Comparison of ENCODE assay signal across 9 mouse cellular contexts in the genomic region with DNA sequence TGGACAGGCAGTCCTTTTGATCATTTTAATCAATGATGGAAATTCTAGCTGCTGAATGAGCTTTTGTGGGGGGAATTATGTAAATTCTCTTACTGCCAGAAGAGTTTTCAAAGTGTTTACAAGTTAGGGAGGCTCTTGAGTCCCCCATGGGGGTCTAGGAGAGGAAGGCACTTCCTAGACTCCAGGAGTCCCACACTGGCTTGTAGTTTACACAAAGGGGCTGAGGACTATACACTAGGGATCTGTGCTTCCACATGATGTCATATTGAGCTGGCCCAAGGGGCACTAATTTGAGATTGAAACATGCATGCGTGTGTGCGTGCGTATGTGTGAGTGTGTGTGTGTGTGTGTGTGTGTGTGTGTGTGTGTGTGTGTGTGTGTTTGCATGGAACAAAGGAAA. TPM values are rescaled to one million over a fixed set of nuclear protein-coding genes. Genes with fewer than 3 reads are reported as not detected.
DNase-seq lines count a peak whose midpoint lies in the region; ATAC-seq and TF ChIP-seq lines count a peak whose summit lies in the region.
"Had no signal": no experiment of that assay in that cellular context is flagged by ENCODE, and none has a peak within 500 bp of the region (broad histone marks: within the 10 kb centered on the region; RNA-seq: fewer than 3 reads in every experiment).

No protein-coding gene starts in this region.

- TF ChIP-seq POLR2A in cerebellum, adult 2 months (IDR thresholded peaks at IDR 0.05; ENCODE audit: borderline replicate concordance, insufficient read depth, low read length): no peak

- no peaks in the 10 kb centered on the region for H3K27me3 ChIP-seq in cerebellum, adult 2 months (ENCODE audit: control insufficient read depth, insufficient read depth, low read length)
- no peaks in the 10 kb centered on the region for H3K27me3 ChIP-seq in lung, postnatal 0 days (replicated peaks; ENCODE audit: insufficient read depth, low read length)
- H3K27me3 ChIP-seq in liver, embryonic 12.5 days (replicated peaks): no peaks in the 10 kb centered on the region
- no peaks in the 10 kb centered on the region for H3K27me3 ChIP-seq in stomach, postnatal 0 days (ENCODE audit: control insufficient read depth, insufficient read depth, low read length)

- H3K4me1 ChIP-seq in cerebellum, adult 2 months (ENCODE audit: control insufficient read depth, insufficient read depth, low read length): no peaks in the 10 kb centered on the region
- no peaks in the 10 kb centered on the region; the same call in 1 of the 2 replicates for H3K4me1 ChIP-seq in lung, postnatal 0 days (ENCODE audit: insufficient read depth, low read depth, low read length)
- peaks cover 20% of the 10 kb centered on the region for H3K4me1 ChIP-seq in liver, embryonic 12.5 days
- no peaks in the 10 kb centered on the region for H3K4me1 ChIP-seq in stomach, postnatal 0 days (replicated peaks; ENCODE audit: control insufficient read depth, insufficient read depth)

- H3K27ac ChIP-seq in cerebellum, adult 2 months (ENCODE audit: insufficient read depth, low read length): no peak overlapping the region
- H3K27ac ChIP-seq in lung, postnatal 0 days (ENCODE audit: low read length): peak overlapping the region; percentile 85
- H3K27ac ChIP-seq in liver, embryonic 12.5 days: no peak overlapping the region; the same call in 1 of the 2 replicates
- H3K27ac ChIP-seq in stomach, postnatal 0 days (replicated peaks): peak overlapping the region; percentile 83

- no peak for DNase-seq in cerebellum, adult 2 months
- DNase-seq in cerebellum, postnatal 36 days: no peak
- no peak for DNase-seq in lung, postnatal 0 days (ENCODE audit: low spot score)
- DNase-seq in lung, postnatal 25 days (ENCODE audit: low spot score): no peak
- DNase-seq in stomach, postnatal 0 days (ENCODE audit: low spot score): no peak
- no peak for DNase-seq in yolk sac, embryonic 10.5 days (ENCODE audit: low spot score)
- DNase-seq in urinary bladder, postnatal 25 days (ENCODE audit: low spot score): no peak

- TF ChIP-seq EP300 in lung, postnatal 0 days (IDR thresholded peaks at IDR 0.05): no peak
- TF ChIP-seq EP300 in stomach, postnatal 0 days (optimal IDR thresholded peaks at IDR 0.05): no peak

- no peak for ATAC-seq in lung, postnatal 0 days
- no peak for ATAC-seq in liver, embryonic 12.5 days
- no peak for ATAC-seq in stomach, postnatal 0 days (ENCODE audit: low FRiP score, low TSS enrichment)

- TF ChIP-seq CTCF in cerebellum, adult 2 months (IDR thresholded peaks at IDR 0.05; ENCODE audit: borderline replicate concordance, insufficient read depth, low read depth, low read length): no peak
- TF ChIP-seq CTCF in lung, postnatal 0 days (IDR thresholded peaks at IDR 0.05): no peak
- no peak for TF ChIP-seq CTCF in stomach, postnatal 0 days (IDR thresholded peaks at IDR 0.05; ENCODE audit: low read depth)

- peak overlapping the region; percentile 69 for H3K4me3 ChIP-seq in cerebellum, adult 2 months (replicated peaks; ENCODE audit: insufficient read depth, low read depth, low read length)
- H3K4me3 ChIP-seq in lung, postnatal 0 days (ENCODE audit: low read depth, low read length): peak overlapping the region; percentile 50; the same call in 1 of the 2 replicates
- H3K4me3 ChIP-seq in liver, embryonic 12.5 days: peak overlapping the region; percentile 60
- H3K4me3 ChIP-seq in stomach, postnatal 0 days (ENCODE audit: low read depth, low read length): peak overlapping the region; percentile 60

- H3K4me2 ChIP-seq in lung, postnatal 0 days (replicated peaks; ENCODE audit: low read depth, low read length): peak overlapping the region; percentile 68
- peak overlapping the region; percentile 74 for H3K4me2 ChIP-seq in liver, embryonic 12.5 days
- peak overlapping the region; percentile 77 for H3K4me2 ChIP-seq in stomach, postnatal 0 days (replicated peaks; ENCODE audit: low read depth)

- whole genome bisulfite sequencing in cerebellum, adult 2 months: 46% methylated on average over 3 of the region's 3 CpGs
- WGBS in lung, postnatal 0 days: 59% methylated on average over 3 of the region's 3 CpGs
- WGBS in liver, embryonic 12.5 days (ENCODE audit: insufficient replicate concordance): 86% methylated on average over 3 of the region's 3 CpGs
- 72% methylated on average over 3 of the region's 3 CpGs for WGBS in stomach, postnatal 0 days

- H3K9ac ChIP-seq in lung, postnatal 0 days (replicated peaks; ENCODE audit: low read depth): no peak overlapping the region; the same call in 1 of the 2 replicates
- H3K9ac ChIP-seq in liver, embryonic 12.5 days: peak overlapping the region; percentile 55
- H3K9ac ChIP-seq in stomach, postnatal 0 days (ENCODE audit: low read length): peak overlapping the region; percentile 63

- no peaks in the 10 kb centered on the region for H3K36me3 ChIP-seq in lung, postnatal 0 days (ENCODE audit: insufficient read depth, low read length)
- H3K36me3 ChIP-seq in liver, embryonic 12.5 days: no peaks in the 10 kb centered on the region
- no peaks in the 10 kb centered on the region for H3K36me3 ChIP-seq in stomach, postnatal 0 days (ENCODE audit: control insufficient read depth, insufficient read depth, low read length)

- no peaks in the 10 kb centered on the region for H3K9me3 ChIP-seq in lung, postnatal 0 days (ENCODE audit: low read length)
- no peaks in the 10 kb centered on the region for H3K9me3 ChIP-seq in liver, embryonic 12.5 days (replicated peaks)
- H3K9me3 ChIP-seq in stomach, postnatal 0 days (ENCODE audit: control insufficient read depth, low read length): no peaks in the 10 kb centered on the region

RNA-seq across cellular contexts. Expression of a gene that starts 0.7 kb away (rescaled TPM):
- 4.9 and 6.9 TPM in 2 replicates for polyA plus RNA-seq in cerebellum, adult 2 months (2012; rRNA removed)
- 14.4 and 15.5 TPM in 2 replicates for polyA plus RNA-seq in lung, postnatal 0 days (2015; fragmentation: Nextera tagmentation; extraction: Ambion mirVana)
- 1.7 and 2.1 TPM in 2 replicates for polyA plus RNA-seq in liver, embryonic 12.5 days (2016; fragmentation: Nextera tagmentation; extraction: Ambion mirVana)
- 2.4 and 2.9 TPM in 2 replicates for polyA plus RNA-seq in stomach, postnatal 0 days (2015; fragmentation: Nextera tagmentation; extraction: Ambion mirVana)

RNA-seq across cellular contexts. Expression of a gene that starts 29.1 kb away (rescaled TPM):
- 1.5 and 2.3 TPM in 2 replicates for polyA plus RNA-seq in cerebellum, adult 2 months (2012; rRNA removed)
- 194 and 256 TPM in 2 replicates for polyA plus RNA-seq in lung, postnatal 0 days (2015; fragmentation: Nextera tagmentation; extraction: Ambion mirVana)
- 0.41 and 0.63 TPM in 2 replicates for polyA plus RNA-seq in liver, embryonic 12.5 days (2016; fragmentation: Nextera tagmentation; extraction: Ambion mirVana)
- polyA plus RNA-seq in stomach, postnatal 0 days (2015; fragmentation: Nextera tagmentation; extraction: Ambion mirVana): 0.17 and 0.19 TPM in 2 replicates
- polyA plus RNA-seq: brain, embryonic 14.5 days had no signal

Comparison
In these comparisons a context has a peak if more than half of its experiments do, and no peak if none do; other contexts are left out.
1. H3K27ac ChIP-seq: peak in lung, postnatal 0 days (single experiment) and stomach, postnatal 0 days (single experiment); none in cerebellum, adult 2 months (single experiment) and liver, embryonic 12.5 days (single experiment).
2. RNA of a gene that starts 29.1 kb away (polyA plus RNA-seq): 194 to 256 TPM in lung, postnatal 0 days; 1.5 to 2.3 TPM in cerebellum, adult 2 months, 0.41 to 0.63 TPM in liver, embryonic 12.5 days and 0.17 to 0.19 TPM in stomach, postnatal 0 days; every median in the first group is over 10 times any median in the second.
3. Peak in every context shown above with its lines, with median percentiles within 50 percentile points of each other: H3K4me3 ChIP-seq and H3K4me2 ChIP-seq.